Mouse (Mus musculus): ENCODE measurements around the gene Mdc1.

DNA sequence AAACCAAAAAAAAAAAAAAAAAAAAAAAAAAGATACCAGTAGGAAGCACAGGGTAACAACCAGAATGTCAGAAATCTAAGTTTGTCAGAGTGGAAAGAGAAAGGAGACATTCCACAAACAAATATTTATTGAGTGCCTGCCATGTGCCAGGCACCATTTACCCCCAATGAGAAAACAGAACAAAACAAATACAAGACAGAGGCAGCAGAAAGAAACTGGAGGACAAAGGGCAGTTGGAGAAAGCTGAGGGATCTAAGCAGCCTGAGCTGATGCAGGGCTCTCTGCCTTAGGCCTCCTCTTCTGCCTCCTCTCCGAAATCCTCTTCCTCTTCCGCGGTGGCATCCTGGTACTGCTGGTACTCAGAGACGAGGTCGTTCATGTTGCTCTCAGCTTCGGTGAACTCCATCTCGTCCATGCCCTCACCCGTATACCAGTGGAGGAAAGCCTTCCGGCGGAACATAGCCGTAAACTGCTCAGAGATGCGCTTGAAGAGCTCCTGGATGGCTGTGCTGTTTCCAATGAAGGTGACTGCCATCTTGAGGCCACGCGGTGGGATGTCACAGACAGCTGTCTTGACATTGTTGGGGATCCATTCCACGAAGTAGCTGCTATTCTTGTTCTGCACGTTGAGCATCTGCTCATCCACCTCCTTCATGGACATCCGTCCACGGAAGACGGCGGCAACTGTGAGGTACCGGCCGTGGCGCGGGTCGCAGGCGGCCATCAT, 6.5 kb upstream of the Mdc1 start:
- TF ChIP-seq CTCF (IDR thresholded peaks at IDR 0.05) = peak; percentile 35
- TF ChIP-seq EP300 (IDR thresholded peaks at IDR 0.05) = no peak

All from lung, postnatal 0 days (tissue).